Mouse (Mus musculus) brain, embryonic 14.5 days (tissue): ENCODE results near the gene Ascl1. TPM values are rescaled to one million over a fixed set of nuclear protein-coding genes. Genes with fewer than 3 reads are reported as not detected.

ENCODE experiments used
- DNase-seq: peaks from one replicate; pipeline ENCODE4 v3.0.0-alpha.2; 2011; ENCODE audit warnings: low read depth
- CTCF ChIP-seq: fragments of 200-500 bp; IDR thresholded peaks from 2 replicates; pipeline ENCODE4 v1.5.1; 2012; ENCODE audit warnings: inconsistent platforms, mild to moderate bottlenecking, moderate library complexity, borderline replicate concordance; ENCODE audit not compliant: insufficient read depth, insufficient read length; ENCODE audit errors: extremely low read depth
- POLR2A ChIP-seq: fragments of 200-500 bp; IDR thresholded peaks from 2 replicates; pipeline ENCODE4 v1.6.1; 2012; ENCODE audit warnings: mild to moderate bottlenecking, inconsistent platforms, borderline replicate concordance; ENCODE audit not compliant: poor library complexity, insufficient read depth, insufficient read length, severe bottlenecking; ENCODE audit errors: extremely low read depth
- polyA plus RNA-seq: library from polyadenylated mRNA; depleted of rRNA; stranded (reverse); fragments of >200 nt; gene quantifications from 2 replicates; pipeline ENCODE4 v1.2.3, GENCODE M21; 2012

The Ascl1 gene
- polyA plus RNA-seq, 1 experiment, result 46.5 TPM

- TF ChIP-seq POLR2A (no peak), CTCF (no peak)
- peak; percentile 60 for DNase-seq
Observed at GRCm38 (mm10) chr10:87494176-87494575, 716 bp upstream of the Ascl1 start.

GRCm38 (mm10) chr10:87492661-87493551 lies 554 bp downstream of the Ascl1 start:
- TF ChIP-seq CTCF, result no peak
- no peak; the same call in 1 of the 2 replicates for TF ChIP-seq POLR2A
- peak; percentile 82 for DNase-seq

GRCm38 (mm10) chr10:87492332-87492660 lies 1.2 kb downstream of the Ascl1 start:
- no peak for DNase-seq
- no peak for TF ChIP-seq CTCF
- no peak for TF ChIP-seq POLR2A

GRCm38 (mm10) chr10:87491485-87492040 lies 1.9 kb downstream of the Ascl1 start:
- peak; percentile 88 for DNase-seq

GRCm38 (mm10) chr10:87490328-87490727 lies 3.1 kb downstream of the Ascl1 start:
- TF ChIP-seq POLR2A (no peak), CTCF (no peak)
- peak; percentile 77 for DNase-seq

More at GRCm38 (mm10) chr10:87491485-87492040, 1.9 kb downstream of the Ascl1 start:
- no peak for TF ChIP-seq POLR2A
- no peak for TF ChIP-seq CTCF

- peak; percentile 99 for DNase-seq
- TF ChIP-seq CTCF (no peak), POLR2A (no peak)
Observed at GRCm38 (mm10) chr10:87489246-87490009, 4.0 kb downstream of the Ascl1 start.

GRCm38 (mm10) chr10:87488429-87489145 lies 4.9 kb downstream of the Ascl1 start:
- TF ChIP-seq CTCF (no peak), POLR2A (no peak)
- peak; percentile 98 for DNase-seq

GRCm38 (mm10) chr10:87485721-87486620 lies 7.5 kb downstream of the Ascl1 start:
- TF ChIP-seq POLR2A (no peak), CTCF (no peak)
- peak; percentile 93 for DNase-seq

GRCm38 (mm10) chr10:87484831-87485720 lies 8.4 kb downstream of the Ascl1 start:
- no peak for TF ChIP-seq CTCF
- TF ChIP-seq POLR2A, result no peak
- peak; percentile 79 for DNase-seq

- peak; percentile 48 for DNase-seq
- TF ChIP-seq POLR2A, result no peak
- no peak for TF ChIP-seq CTCF
Observed at GRCm38 (mm10) chr10:87477895-87478294, 15.6 kb downstream of the Ascl1 start.
